Mouse (Mus musculus) inflammation-experienced regulatory T-cells, adult 6 months (primary cell): ENCODE results near the gene H1fnt. TPM values are rescaled to one million over a fixed set of nuclear protein-coding genes. Genes with fewer than 3 reads are reported as not detected.

Experiments
- ATAC-seq: one replicate; pipeline ENCODE4 v1.8.0; 2017
- polyA plus RNA-seq, 3 experiments: library from polyadenylated mRNA; unstranded; fragments of 100-300 nt; shearing (Covaris generic); gene quantifications; one replicate each; pipeline ENCODE4 v1.2.1; 2017

H1fnt gene
- not detected for polyA plus RNA-seq

GRCm38 (mm10) chr15:98257193-98257592 lies at the start of gene H1fnt:
TSS of gene H1fnt (minus strand) at chr15:98257293.
- no peak for ATAC-seq

- ATAC-seq = no peak
These were observed 38.8 kb upstream of the H1fnt start, which contains the start of gene Zfp641 for GRCm38 (mm10) chr15:98295628-98296551. TSS of gene Zfp641 (minus strand) at chr15:98296161.

- ATAC-seq = no peak
These were observed 36.6 kb upstream of the H1fnt start for GRCm38 (mm10) chr15:98293651-98294050.

- ATAC-seq = no peak
These were observed 31.5 kb upstream of the H1fnt start for GRCm38 (mm10) chr15:98288566-98288965.

DNA sequence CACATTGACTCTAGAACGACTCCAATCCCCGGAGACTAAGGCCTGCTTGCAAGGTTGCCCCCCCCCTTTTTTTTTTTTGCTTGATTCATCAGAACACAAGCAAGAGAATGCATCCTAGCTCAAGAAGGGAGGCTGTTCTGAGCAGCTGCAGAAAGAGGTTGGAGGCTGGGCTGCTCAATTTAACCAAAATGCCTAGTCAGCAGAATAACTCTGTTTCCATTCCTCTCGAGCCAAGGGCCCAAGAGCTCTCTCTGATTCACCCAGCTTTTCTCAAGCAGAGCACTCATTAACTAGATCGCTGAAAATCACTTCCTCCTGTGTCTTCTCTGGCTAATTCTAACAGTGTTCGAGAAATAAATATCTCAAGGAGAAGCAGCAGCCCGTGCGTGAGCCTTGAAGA lies 29.3 kb upstream of the H1fnt start:
- ATAC-seq = no peak

GRCm38 (mm10) chr15:98257776-98258175 lies 683 bp upstream of the H1fnt start:
- no peak for ATAC-seq

- ATAC-seq = no peak
These were observed 822 bp downstream of the H1fnt start for GRCm38 (mm10) chr15:98256271-98256670.

DNA sequence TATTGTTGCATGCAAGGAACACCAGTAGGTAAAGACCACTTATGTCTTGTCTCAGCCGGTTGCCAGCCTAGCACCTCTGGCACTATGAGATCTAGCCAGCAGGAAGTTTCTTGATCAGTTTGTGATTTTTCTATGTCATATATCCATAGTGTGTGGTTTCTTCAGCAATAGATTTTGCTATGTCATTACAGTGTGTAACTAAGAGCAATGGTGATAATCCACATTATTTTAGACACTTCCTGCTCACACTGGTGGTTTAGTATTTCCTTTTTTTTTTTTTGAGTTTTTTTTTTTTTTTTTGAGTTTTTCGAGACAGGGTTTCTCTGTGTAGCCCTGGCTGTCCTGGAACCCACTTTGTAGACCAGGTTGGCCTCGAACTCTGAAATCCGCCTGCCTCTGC lies 21.7 kb downstream of the H1fnt start:
- ATAC-seq = no peak

DNA sequence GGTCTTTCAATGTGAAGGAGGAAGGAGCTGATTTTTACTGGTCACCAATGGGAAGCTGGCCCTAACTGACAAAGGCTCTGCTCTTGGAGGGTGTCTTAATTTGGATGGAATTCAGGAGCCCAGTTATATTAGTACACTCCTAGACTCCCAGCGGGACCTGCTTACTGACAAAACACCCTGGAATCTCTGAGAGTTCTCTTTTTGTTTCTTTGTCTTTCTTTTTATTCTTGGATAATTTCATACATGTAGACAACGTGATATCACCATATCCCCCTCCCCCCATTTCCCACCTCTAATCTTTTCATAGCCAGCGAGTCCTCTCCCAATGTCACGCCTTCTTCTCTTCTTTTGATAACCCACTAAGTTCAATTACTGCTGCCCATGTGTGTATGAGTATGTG lies 22.7 kb downstream of the H1fnt start, which contains the start of gene Olfr286:
Olfr286 (minus strand) TSS at position 101 of the 400 bp plus-strand sequence.
- no peak for ATAC-seq

DNA sequence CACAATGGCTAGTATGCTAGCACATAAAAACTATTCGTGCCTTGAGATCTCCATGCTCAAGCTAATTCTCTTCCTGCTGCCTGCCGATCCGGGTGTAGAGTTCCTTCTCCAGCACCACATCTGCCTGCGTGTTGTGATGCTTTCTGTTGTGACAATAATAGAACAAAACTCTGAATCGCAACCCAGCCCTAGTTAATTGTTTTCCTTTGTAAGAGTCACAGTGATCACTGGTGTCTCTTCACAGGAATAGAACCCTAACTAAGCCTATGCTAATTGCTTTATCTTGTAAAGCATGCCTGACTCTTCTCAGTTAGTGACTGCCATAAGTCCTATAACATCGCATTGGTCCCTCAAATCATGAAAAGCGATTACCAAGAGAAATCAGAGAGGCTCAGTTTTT lies 31.0 kb downstream of the H1fnt start:
- ATAC-seq = no peak

DNA sequence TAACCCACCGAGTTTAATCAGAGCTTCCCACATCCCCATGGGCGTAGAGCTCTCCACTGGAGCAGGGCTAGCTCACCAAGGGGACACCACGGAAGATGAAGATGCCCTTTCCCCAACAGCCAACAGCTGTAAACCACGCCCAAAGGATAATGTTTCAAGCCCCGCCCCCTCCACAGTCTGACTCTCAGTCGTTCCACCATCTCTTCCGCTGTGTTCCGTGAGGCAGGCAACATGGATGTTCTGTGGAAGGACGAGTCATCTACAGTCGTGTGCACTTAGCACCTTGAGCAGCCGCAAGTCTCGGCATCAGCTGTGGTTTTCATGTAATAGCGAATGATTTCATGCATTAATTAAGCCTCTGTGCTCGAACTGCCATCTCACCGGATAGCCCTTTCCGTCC lies 31.5 kb downstream of the H1fnt start:
- ATAC-seq = no peak

DNA sequence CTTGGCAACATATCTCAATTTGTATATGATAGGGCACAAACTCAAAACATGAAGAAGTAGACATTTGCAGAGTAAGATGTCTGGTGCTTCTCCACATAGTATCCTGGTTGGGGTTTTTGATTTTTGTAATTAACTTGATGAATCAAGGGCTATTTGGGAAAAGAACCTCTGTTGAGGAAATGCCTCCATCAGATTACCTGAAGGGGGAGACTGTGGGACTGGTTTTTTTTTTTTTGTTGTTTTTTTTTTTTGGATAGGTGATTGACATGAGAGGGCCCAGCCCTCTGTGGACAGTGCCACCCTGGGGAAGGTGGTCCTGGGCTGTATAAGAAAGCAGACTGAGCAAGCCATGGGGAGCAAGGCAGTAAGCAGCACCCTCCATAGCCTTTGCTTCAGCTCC lies 34.7 kb downstream of the H1fnt start:
- ATAC-seq = no peak

- ATAC-seq = no peak
These were observed 36.2 kb downstream of the H1fnt start, which contains the start of the genes Gm44579 and Olfr287 for GRCm38 (mm10) chr15:98220877-98221276. TSS of gene Gm44579 (minus strand) at chr15:98220977. TSS of gene Olfr287 (minus strand) at chr15:98221056.

DNA sequence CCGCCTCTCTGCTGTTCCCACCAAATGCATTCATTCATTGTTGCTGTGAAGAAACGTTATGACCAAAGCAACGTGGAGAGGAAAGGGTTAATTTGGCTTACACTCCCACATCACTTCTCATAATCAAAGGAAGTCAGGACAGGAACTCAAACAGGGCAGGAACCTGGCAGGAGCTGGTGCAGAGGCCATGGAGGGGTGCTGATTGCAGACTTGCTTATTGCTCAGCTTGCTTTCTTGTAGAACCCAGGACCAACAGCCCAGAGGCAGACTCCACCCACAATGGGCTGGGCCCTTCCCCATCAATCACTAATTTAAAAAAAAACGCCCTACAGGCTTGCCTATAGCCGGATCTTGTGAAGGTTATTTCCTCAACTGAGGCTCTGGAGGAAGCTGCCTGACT lies 43.0 kb downstream of the H1fnt start:
- no peak for ATAC-seq

DNA sequence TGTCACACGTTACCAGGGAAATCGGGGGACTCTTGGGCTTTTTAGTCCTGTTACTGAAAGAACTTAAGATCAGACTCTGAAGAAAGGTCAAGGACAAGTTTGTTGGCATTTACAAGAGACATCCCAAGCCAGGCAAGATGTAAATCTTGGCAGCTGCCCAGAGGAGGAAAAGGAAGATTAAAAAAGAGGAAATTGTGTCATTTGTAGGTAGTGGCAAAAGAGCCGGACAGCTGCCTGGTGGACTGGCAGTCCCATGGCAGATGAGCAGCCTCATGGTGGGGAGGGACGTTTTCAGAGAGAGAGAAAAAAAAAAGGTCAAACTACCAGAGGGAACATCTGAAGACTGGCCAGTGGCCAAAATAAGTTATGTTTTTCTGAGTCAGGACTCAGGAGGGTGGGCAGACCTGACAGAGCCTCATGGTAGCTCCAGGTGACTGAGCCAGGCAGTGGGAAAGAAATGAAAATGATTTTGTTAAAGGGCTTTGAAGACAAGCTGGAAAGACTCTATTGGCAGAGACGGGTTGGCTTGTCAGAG lies 43.7 kb downstream of the H1fnt start:
- ATAC-seq = no peak

DNA sequence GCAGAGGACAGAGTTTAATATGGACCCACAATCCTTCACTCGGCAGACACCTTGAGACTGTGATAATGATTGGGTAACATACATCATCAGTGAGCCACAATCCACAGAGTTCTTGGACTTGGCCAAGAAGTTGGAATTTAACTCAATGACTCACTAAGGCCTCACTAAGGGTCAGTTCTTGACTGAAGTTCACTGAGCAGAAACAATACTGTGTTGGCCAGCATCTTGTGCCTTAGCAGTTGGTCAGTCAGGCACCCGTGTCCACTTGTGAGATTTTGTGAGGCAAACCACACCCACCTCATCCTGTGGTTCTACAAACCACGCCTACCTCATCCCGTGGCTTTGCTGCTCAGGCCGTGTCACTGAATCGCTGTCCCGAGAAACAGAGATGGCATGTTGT lies 47.4 kb downstream of the H1fnt start:
- ATAC-seq = no peak

Other genes with a start within 250 kb of the H1fnt start
- gene Pfkm, start 164.7 kb downstream of the H1fnt start, polyA plus RNA-seq = 1 to 10 TPM; 4.9 to 5.6 (median 5.2) TPM
- gene Senp1, start 163.5 kb downstream of the H1fnt start, polyA plus RNA-seq = 10 to 100 TPM; 29.3 to 35.6 (median 35.0) TPM
- 10 to 100 TPM; 37.1 to 44.9 (median 41.2) TPM for gene Asb8, start 91.7 kb downstream of the H1fnt start, polyA plus RNA-seq
- gene Ccdc184, start 90.1 kb downstream of the H1fnt start, polyA plus RNA-seq = under 1 TPM; 0.25 to 0.91 (median 0.36) TPM
- gene Olfr288, start 61.8 kb downstream of the H1fnt start, polyA plus RNA-seq = not detected
- gene Gm44579, start 36.3 kb downstream of the H1fnt start, polyA plus RNA-seq = not detected
- not detected for gene Olfr287, start 36.2 kb downstream of the H1fnt start, polyA plus RNA-seq
- gene Olfr286, start 22.8 kb downstream of the H1fnt start, polyA plus RNA-seq = not detected
- gene Zfp641, start 38.9 kb upstream of the H1fnt start, polyA plus RNA-seq = not detected
- gene Olfr285, start 60.1 kb upstream of the H1fnt start, polyA plus RNA-seq = not detected
- gene Olfr284, start 83.7 kb upstream of the H1fnt start, polyA plus RNA-seq = not detected
- not detected for gene Olfr283, start 123.7 kb upstream of the H1fnt start, polyA plus RNA-seq
- gene Olfr282, start 173.9 kb upstream of the H1fnt start, polyA plus RNA-seq = not detected
- gene Olfr281, start 195.3 kb upstream of the H1fnt start, polyA plus RNA-seq = not detected
- gene OR5BS1P, start 212.6 kb upstream of the H1fnt start, polyA plus RNA-seq = not detected
- not detected for gene Lalba, start 225.4 kb upstream of the H1fnt start, polyA plus RNA-seq
- gene Olfr279, start 235.1 kb upstream of the H1fnt start, polyA plus RNA-seq = under 1 TPM in 2 of 3 experiments, not detected in 1; 0.06 to 0.07 TPM